Mouse (Mus musculus): ENCODE results near the gene Raet1e.
"Not testable (repeated sequence)": the region's sequence is repeated elsewhere in the genome, so short reads cannot be mapped to it uniquely, and the experiment has no call there.

Raet1e gene

GRCm38 (mm10) chr10:22273684-22274305 lies 115.4 kb downstream of the Raet1e start:
- in situ Hi-C loops (cut with MboI, MseI) = no loop called here

- in situ Hi-C loops (cut with MboI, MseI) = loop anchor here (25.0 kb wide), 1 partner anchor 87 kb away; no protein-coding TSS in a partner anchor
Measured at GRCm38 (mm10) chr10:22274445-22275057, 116.2 kb downstream of the Raet1e start.

GRCm38 (mm10) chr10:22278468-22278867 lies 120.1 kb downstream of the Raet1e start:
- in situ Hi-C loops (cut with MboI, MseI) = loop anchor here (25.0 kb wide), 1 partner anchor 91 kb away; no protein-coding TSS in a partner anchor

DNA sequence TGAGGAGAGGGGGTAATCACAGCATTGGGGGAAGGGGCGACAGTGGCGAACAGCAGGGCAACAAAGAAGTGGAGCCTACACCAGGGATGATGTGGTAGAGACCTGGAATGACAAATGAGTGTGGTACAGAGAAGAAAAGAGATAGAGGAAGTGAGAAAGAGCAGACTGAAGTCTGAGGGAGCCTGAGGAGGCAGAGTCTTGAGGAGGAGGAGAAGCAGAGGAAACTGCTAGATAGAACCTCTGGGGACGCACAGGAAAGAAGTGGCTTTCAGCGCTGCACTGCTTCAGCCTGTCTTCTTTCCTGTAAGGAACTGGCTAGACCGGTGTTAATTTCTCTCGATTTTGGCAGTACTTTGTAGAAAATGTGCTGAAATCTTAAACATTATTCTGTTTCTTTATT lies 124.4 kb downstream of the Raet1e start:
- in situ Hi-C loops (cut with MboI, MseI) = loop anchor here (10.0 to 25.0 kb wide), 2 partner anchors 96 to 142 kb away; no protein-coding TSS in a partner anchor

GRCm38 (mm10) chr10:22295676-22296075 lies 137.3 kb downstream of the Raet1e start:
- in situ Hi-C loops (cut with MboI, MseI) = loop anchor here (25.0 kb wide), 1 partner anchor 108 kb away; no protein-coding TSS in a partner anchor

DNA sequence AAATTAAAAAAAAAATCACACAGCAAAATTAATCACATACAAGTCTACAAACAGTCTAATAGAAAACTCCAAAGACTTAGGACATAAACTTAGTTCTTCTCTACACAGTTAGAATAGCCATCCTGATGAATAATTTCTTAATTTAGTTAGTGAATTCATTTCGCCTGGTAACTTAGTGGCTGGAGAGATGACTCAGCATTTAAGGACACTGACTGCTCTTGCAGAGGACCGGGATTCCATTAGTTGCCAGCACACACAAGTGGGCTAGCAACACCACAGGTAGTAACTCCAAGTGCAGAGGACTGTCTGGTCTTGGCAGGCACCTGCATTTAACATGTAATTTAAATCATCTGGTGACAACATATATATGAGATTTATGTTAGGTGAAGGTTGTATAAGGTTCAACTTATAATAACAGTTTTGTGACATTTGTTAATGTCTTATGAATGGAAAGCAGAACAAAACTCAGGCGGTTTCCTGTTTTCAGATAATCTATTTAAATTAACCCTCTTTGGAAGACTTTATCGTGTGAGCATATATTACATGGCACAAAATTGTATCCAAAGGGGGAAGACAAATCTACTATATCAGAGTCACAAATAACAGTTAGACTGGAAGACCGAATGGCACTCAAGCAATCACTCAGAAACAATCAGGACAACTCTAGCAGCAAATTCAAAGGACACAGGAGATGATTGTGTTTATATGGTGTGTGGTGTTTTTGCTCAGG lies 138.8 kb downstream of the Raet1e start:
- in situ Hi-C loops (cut with MboI, MseI) = loop anchor here (25.0 kb wide), 1 partner anchor 110 kb away; no protein-coding TSS in a partner anchor

DNA sequence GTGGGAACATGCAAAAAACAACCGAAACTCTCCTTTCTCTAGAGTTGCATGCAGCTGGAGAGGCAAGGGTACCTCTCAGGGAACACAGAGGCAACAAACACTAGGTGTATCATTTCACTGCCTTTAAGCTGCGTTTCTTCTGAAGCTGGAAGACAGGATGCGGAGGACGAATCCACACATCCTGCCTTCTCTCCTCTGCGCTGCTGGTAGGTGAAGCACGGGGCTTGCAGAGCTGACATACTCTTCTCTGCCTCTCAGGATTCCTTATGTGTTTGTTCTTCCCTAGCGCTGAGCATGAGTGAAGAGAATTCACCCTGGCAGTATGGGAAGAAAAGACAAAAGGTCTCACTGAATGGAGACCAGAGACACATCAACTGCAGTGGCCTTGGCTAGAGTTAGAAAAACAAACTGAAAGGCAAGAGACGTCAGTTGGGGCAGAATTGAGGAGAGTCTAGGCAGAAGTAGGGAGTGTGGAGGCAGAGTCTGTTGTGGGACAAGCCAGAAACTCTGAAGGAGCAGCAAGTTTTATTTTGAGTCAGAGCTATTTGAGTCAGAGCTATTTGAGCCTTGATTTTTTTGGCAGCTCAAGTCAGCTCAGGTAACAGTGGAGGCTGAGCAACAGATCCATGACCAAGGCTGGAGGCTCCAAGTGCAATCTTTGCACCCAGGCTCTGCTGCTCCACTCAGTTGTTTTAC lies 139.5 kb downstream of the Raet1e start:
- in situ Hi-C loops (cut with MboI, MseI) = loop anchor here (25.0 kb wide), 1 partner anchor 111 kb away; no protein-coding TSS in a partner anchor

DNA sequence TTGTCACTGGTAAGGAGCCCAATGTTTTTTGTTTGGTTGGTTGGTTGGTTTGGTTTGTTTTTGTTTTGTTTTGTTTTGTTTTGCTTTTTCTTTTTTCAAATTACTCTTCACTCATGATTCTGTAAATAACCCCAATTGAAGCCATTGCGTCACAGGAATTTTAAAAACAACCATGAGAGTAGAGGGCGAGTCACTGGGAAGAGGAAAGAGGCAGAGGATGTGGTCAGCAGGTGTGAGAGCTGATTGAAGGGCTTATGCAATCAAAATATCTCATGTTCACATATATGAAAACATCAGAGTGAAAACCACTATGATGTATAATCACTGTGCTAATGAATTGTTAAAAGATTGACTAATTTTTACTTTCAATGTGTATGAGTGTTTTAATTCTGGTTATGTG lies 141.0 kb downstream of the Raet1e start:
- in situ Hi-C loops (cut with MboI, MseI) = loop anchor here (25.0 kb wide), 1 partner anchor 112 kb away; no protein-coding TSS in a partner anchor

DNA sequence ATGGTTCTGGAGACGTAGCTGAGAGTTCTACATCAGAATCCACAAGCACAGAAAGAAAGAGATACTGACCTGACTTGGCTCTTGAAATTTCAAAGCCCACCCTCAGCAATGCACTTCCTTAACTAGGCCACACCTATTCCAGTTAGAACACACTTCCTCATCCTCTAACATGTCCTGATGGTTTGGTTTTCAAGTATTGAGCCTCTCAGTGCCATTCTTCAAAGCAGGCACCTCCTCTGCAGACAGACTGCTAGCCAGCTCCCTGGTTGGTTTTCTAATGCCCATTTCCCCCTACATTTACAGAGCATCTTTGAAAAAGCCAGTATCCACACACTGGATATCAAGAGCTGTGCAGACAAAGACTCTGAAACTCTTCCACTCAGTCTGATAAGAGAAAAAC lies 143.3 kb downstream of the Raet1e start:
- in situ Hi-C loops (cut with MboI, MseI) = no loop called here

GRCm38 (mm10) chr10:22302344-22303057 lies 144.1 kb downstream of the Raet1e start:
- in situ Hi-C loops (cut with MboI, MseI) = no loop called here

- in situ Hi-C loops (cut with MboI, MseI) = no loop called here
Measured at GRCm38 (mm10) chr10:22303736-22304135, 145.4 kb downstream of the Raet1e start.

- in situ Hi-C loops (cut with MboI, MseI) = no loop called here
Measured at GRCm38 (mm10) chr10:22305801-22306200, 147.4 kb downstream of the Raet1e start.

GRCm38 (mm10) chr10:22306452-22306851 lies 148.1 kb downstream of the Raet1e start:
- in situ Hi-C loops (cut with MboI, MseI) = no loop called here

- in situ Hi-C loops (cut with MboI, MseI) = no loop called here
Measured at GRCm38 (mm10) chr10:22308221-22308620, 149.9 kb downstream of the Raet1e start.

GRCm38 (mm10) chr10:22322858-22323257 lies 164.5 kb downstream of the Raet1e start:
- in situ Hi-C loops (cut with MboI, MseI) = no loop called here

DNA sequence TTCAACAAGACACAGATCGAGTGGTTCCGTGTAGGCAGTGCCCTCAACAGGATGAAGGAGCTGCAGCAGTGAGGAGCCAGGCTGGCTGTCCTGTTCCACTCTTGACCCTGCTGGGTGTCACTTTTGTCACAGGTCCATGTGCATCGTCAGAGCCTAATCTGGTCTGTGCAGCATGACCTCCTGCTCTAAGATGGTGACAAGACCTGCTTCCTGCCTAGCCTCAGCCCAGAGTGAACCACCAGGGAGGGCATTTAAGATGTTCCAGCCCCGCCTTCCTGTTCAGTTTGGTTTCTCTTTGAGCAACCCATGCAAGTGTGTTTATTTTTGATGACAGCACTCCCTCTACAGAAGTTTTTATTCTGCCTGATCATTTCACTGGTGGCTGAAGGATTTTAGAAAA lies 187.4 kb downstream of the Raet1e start:
- in situ Hi-C loops (cut with MboI, MseI) = not testable (repeated sequence)

DNA sequence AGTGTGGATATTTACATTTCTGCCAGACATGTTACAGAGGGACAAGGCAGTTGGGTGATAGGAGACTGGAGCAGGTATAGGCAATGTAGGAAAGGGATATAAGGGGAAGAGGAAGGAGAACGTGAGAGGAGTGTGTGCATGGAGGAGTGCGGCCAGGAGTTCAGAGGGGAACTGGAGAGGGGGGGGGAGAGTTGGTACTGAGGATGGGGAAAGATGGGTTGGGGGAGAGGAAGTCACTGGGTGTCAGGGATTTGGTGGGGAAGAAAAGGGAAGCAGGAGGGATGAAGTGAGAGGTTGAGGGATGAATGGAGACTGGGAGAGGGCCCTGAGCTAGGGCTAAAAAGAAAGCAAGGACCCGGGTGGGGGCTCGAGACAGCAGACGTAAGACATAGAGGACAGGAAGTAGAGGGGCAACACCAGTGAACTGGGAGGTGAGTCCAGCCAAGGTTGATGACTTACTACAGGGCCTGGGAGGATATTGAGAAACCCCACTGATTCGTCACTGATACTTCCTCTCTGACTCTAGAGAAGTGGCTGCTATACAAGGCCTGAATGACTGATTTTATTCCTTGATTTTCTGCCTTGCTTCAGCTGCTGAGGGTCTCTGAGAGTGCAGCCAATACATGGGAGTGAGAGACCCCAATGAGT lies 195.3 kb downstream of the Raet1e start:
- in situ Hi-C loops (cut with MboI, MseI) = not testable (repeated sequence)

GRCm38 (mm10) chr10:22354196-22354574 lies 195.8 kb downstream of the Raet1e start:
- in situ Hi-C loops (cut with MboI, MseI) = not testable (repeated sequence)

- in situ Hi-C loops (cut with MboI, MseI) = not testable (repeated sequence)
Measured at GRCm38 (mm10) chr10:22357373-22357772, 199.0 kb downstream of the Raet1e start.

DNA sequence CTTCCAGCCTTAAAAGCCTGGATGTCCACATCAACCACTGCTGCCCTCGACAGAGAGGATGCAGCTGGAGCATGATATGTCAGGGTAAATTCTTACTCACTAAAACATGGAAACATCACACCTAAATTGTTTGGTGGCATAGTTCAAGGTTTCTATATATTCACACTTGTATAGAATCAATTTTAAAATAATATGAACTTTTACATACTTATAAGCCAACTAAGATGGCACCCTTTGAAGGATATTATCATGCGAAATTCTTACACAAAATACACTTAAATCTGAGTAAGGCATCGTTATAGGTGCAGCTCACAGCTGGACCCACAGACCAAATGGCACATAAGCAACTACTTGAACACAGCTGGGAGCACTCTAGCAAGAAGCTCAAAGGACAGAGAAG lies 201.9 kb downstream of the Raet1e start, which contains the start of gene Raet1d:
Raet1d (plus strand) TSS at position 301 of the 400 bp plus-strand sequence.
- in situ Hi-C loops (cut with MboI, MseI) = loop anchor here (5.0 kb wide), 1 partner anchor 188 kb away; no protein-coding TSS in a partner anchor
